Mouse (Mus musculus) hindbrain, embryonic 15.5 days (tissue): ENCODE data around the gene Il4i1. TPM values are rescaled to one million over a fixed set of nuclear protein-coding genes. Genes with fewer than 3 reads are reported as not detected.

Experiments used
- ATAC-seq: fragments of 200-750 bp; cut with Nextera tagmentation; 2 replicates; pipeline ENCODE4 v1.8.0; 2017; ENCODE audit warnings: low read depth, moderate number of reproducible peaks, moderate TSS enrichment; ENCODE audit not compliant: low FRiP score
- H3K27ac ChIP-seq: fragments of 300-500 bp; sonication (generic); replicated peaks from 2 replicates; pipeline ENCODE4 v1.5.1; 2015; ENCODE audit warnings: mild to moderate bottlenecking, inconsistent platforms
- H3K27me3 ChIP-seq: fragments of 300-500 bp; sonication (generic); 2 replicates; pipeline ENCODE4 v1.6.1; 2015; ENCODE audit warnings: control low read depth, inconsistent platforms
- H3K36me3 ChIP-seq: fragments of 300-500 bp; sonication (generic); 2 replicates; pipeline ENCODE4 v1.6.1; 2015; ENCODE audit warnings: control low read depth, inconsistent platforms
- H3K4me1 ChIP-seq: fragments of 300-500 bp; sonication (generic); replicated peaks from 2 replicates; pipeline ENCODE4 v1.6.1; 2015; ENCODE audit warnings: control low read depth, inconsistent platforms
- H3K4me2 ChIP-seq: fragments of 300-500 bp; sonication (generic); 2 replicates; pipeline ENCODE4 v1.6.1; 2015; ENCODE audit warnings: moderate library complexity, mild to moderate bottlenecking, inconsistent platforms
- H3K4me3 ChIP-seq: fragments of 300-500 bp; sonication (generic); 2 replicates; pipeline ENCODE4 v1.5.1; 2015; ENCODE audit warnings: mild to moderate bottlenecking, inconsistent platforms
- H3K9ac ChIP-seq: fragments of 300-500 bp; sonication (generic); 2 replicates; pipeline ENCODE4 v1.6.1; 2015; ENCODE audit warnings: inconsistent platforms
- H3K9me3 ChIP-seq: fragments of 300-500 bp; sonication (generic); 2 replicates; pipeline ENCODE4 v1.6.1; 2016; ENCODE audit warnings: control low read depth, inconsistent platforms
- WGBS: fragments of 180-500 bp; shearing (Covaris S2); methylation state at CpG from one replicate; pipeline ENCODE4 v1.1.7; 2015; 5-methylcytosine and 5-hydroxymethylcytosine counted together
- polyA plus RNA-seq: library from polyadenylated mRNA; unstranded; fragments of >200 nt; fragmentation: Nextera tagmentation; extraction: Ambion mirVana; gene quantifications from 2 replicates; pipeline ENCODE4 v1.2.1, GENCODE M21; 2015

Il4i1 gene
- polyA plus RNA-seq, 1 experiment from 2014 or later = 1.0 TPM

DNA sequence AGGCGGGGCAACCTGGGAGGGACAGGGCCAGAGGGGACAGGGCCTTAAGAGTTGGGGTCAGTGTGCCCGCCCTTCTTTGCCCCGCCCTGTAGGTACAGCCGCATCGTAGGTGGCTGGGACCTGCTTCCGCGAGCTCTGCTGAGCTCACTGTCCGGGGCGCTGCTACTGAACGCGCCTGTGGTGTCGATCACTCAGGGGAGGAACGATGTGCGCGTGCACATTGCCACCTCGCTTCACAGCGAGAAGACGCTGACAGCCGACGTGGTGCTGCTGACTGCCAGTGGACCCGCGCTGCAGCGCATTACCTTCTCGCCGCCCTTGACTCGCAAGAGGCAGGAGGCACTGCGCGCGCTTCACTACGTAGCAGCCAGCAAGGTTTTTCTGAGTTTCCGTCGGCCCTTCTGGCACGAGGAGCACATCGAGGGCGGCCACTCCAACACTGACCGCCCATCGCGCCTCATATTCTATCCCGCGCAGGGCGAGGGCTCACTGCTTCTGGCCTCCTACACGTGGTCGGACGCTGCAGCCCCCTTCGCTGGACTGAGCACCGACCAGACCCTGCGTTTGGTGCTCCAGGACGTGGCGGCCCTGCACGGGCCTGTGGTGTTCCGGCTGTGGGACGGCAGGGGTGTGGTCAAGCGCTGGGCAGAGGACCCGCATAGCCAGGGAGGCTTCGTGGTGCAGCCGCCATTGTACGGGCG is 23.5 kb downstream of the Il4i1 start:
- Histone ChIP-seq H3K9me3 (no peaks in the 10 kb centered on the region), H3K4me2 (peak overlapping the region; percentile 56), H3K4me3 (peak overlapping the region; percentile 19), H3K36me3 (peaks cover 32% of the 10 kb centered on the region), H3K27me3 (peaks cover 28% of the 10 kb centered on the region), H3K4me1 (peaks cover 15% of the 10 kb centered on the region), H3K9ac (peak overlapping the region; percentile 21), H3K27ac (0 out of 2 replicates have a peak overlapping the region, but pooled peaks have one; percentile 1)
- 3% methylated on average over 56 of the region's 58 CpGs for WGBS
- ATAC-seq = peak; percentile 52

DNA sequence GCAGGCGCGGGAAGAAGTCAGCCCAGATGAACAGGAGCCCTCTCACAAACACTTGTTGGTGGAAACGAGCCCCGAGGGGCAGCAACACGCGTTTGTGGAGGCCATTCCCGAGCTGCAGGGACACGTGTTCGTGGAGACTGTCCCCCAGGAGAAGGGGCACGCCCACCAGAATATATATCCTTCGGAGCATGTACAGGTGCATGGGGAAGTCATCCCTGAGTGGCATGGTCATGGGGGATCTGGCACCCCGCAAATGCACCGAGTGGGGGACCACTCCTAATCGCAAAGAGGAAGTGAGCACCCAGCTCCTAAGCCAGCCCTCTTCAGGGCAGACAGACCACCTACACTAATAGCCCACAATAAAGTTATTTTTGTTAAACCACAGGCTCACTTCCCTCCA is 24.2 kb downstream of the Il4i1 start:
- 50% methylated on average over 14 of the region's 14 CpGs for WGBS
- H3K36me3 ChIP-seq = peaks cover 39% of the 10 kb centered on the region
- no peak overlapping the region for H3K4me3 ChIP-seq

DNA sequence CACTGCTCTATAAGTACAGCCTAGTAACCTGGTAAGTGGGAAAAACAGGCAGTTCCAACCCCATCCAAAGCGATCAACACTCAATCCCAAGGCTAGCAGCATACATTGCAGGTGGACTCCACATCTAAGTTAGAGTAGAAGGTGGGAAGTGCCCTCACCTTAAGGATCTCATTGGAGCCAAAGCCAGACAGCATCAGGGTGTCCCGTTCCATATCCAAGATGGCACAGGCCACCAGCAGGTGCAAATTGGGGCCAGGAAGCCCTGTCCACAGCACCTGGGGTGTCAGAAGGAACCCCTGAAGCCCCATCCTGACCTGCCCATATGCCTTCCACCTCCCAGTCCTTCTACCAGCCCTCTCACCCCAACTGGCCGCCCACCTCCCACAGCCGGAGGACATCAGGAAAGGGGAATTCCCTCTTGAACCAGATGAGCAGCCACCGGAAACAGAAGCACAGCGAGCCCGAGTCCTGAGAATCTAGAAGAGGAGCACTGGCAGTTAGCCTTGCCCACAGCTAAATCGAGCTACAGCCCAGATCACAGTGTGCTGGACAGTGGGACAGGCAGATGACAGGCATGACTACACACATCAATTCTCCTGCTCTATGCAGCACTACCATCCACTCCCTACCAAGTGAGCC is 25.8 kb downstream of the Il4i1 start:
- no peak overlapping the region for H3K4me3 ChIP-seq
- no peak for ATAC-seq
- WGBS = 90% methylated on average over 8 of the region's 8 CpGs
- no peak overlapping the region for H3K9ac ChIP-seq
- no peak overlapping the region for H3K4me2 ChIP-seq
- H3K27ac ChIP-seq = no peak overlapping the region
- H3K27me3 ChIP-seq = peaks cover 28% of the 10 kb centered on the region
- peaks cover 49% of the 10 kb centered on the region for H3K36me3 ChIP-seq
- peaks cover 19% of the 10 kb centered on the region for H3K4me1 ChIP-seq
- no peaks in the 10 kb centered on the region for H3K9me3 ChIP-seq

More for the DNA sequence above, 24.2 kb downstream of the Il4i1 start:
- no peak for ATAC-seq
- 0 out of 2 replicates have a peak overlapping the region, but pooled peaks have one; percentile 21 for H3K9ac ChIP-seq
- peaks cover 15% of the 10 kb centered on the region for H3K4me1 ChIP-seq
- no peaks in the 10 kb centered on the region for H3K9me3 ChIP-seq
- no peak overlapping the region for H3K27ac ChIP-seq
- peak overlapping the region; percentile 56 for H3K4me2 ChIP-seq
- H3K27me3 ChIP-seq = peaks cover 28% of the 10 kb centered on the region

DNA sequence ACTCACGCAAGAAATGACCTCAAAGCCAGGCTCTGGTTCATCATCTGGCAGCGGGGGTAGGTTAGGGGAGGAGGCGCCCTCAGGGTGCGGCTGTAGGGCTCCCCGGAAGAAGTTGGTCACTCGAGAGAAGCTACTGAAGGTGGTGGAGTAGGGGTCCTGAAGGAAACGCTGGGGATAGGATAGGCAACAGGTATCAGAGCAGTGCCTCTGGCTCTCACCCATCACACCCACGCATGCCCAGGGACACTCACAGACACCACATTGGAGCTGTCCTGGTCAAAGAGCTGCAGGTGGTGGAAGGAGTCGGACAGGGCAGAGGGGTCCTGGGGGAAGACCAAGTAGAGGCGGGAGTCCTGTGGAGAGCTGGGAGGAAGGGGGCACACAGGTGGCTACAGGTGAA is 28.8 kb downstream of the Il4i1 start:
- Histone ChIP-seq H3K36me3 (peaks cover 49% of the 10 kb centered on the region), H3K9ac (no peak overlapping the region), H3K4me3 (no peak overlapping the region), H3K4me1 (peaks cover 20% of the 10 kb centered on the region), H3K9me3 (no peaks in the 10 kb centered on the region), H3K27me3 (peaks cover 21% of the 10 kb centered on the region), H3K27ac (no peak overlapping the region), H3K4me2 (no peak overlapping the region)
- no peak for ATAC-seq
- 92% methylated on average over 10 of the region's 10 CpGs for WGBS

DNA sequence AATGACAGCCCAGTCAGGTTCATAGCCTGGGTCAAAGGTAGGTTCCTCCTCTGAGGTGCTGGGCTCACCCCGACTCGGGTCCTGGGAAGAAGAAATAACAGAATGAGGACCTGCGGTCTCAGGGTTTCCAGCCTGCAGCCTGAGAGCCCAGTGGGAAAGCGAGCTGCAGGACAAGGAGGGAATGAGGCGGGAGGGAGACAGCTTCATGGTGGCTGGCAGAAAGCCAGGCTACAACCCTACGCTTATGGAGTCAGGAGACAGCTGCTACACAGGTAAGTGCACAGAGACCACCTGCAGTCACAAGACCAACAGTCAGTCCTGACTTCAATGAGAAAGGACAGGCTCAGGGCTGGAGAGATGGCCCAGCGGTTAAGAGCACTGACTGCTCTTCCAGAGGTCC is 30.6 kb downstream of the Il4i1 start:
- Histone ChIP-seq H3K4me2 (no peak overlapping the region), H3K27ac (no peak overlapping the region), H3K27me3 (peaks cover 8% of the 10 kb centered on the region; the same call in 1 of the 2 replicates), H3K4me3 (no peak overlapping the region), H3K36me3 (peaks cover 42% of the 10 kb centered on the region), H3K4me1 (peaks cover 26% of the 10 kb centered on the region), H3K9ac (no peak overlapping the region), H3K9me3 (no peaks in the 10 kb centered on the region)
- WGBS = 91% methylated on average over 7 of the region's 7 CpGs
- no peak for ATAC-seq

DNA sequence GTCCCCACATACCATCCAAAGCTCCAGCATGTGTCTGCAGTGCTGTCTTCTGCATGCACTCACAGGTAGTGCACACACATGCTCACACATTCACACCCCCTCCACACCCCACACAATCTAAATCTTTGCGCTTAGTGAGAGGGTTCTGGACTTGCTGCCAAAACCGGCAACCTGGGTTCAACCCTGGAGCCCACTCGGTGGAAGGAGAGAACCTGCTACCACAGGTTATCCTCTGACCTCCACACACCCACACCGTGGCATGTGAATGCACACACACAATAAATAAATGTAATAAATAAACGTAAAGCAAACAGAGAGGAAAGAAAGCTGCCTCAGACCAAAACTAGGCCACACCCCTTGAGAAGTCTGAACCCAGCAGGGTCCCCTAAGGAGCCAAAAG is 31.6 kb downstream of the Il4i1 start:
- no peaks in the 10 kb centered on the region for H3K9me3 ChIP-seq
- no peaks in the 10 kb centered on the region for H3K27me3 ChIP-seq
- peaks cover 33% of the 10 kb centered on the region for H3K36me3 ChIP-seq
- peak overlapping the region; percentile 45 for H3K9ac ChIP-seq
- no peak for ATAC-seq
- H3K4me1 ChIP-seq = peaks cover 31% of the 10 kb centered on the region
- peak overlapping the region; percentile 86 for H3K4me2 ChIP-seq
- WGBS = 79% methylated on average over 5 of the region's 5 CpGs
- H3K4me3 ChIP-seq = peak overlapping the region; percentile 81
- H3K27ac ChIP-seq = 0 out of 2 replicates have a peak overlapping the region, but pooled peaks have one; percentile 99

DNA sequence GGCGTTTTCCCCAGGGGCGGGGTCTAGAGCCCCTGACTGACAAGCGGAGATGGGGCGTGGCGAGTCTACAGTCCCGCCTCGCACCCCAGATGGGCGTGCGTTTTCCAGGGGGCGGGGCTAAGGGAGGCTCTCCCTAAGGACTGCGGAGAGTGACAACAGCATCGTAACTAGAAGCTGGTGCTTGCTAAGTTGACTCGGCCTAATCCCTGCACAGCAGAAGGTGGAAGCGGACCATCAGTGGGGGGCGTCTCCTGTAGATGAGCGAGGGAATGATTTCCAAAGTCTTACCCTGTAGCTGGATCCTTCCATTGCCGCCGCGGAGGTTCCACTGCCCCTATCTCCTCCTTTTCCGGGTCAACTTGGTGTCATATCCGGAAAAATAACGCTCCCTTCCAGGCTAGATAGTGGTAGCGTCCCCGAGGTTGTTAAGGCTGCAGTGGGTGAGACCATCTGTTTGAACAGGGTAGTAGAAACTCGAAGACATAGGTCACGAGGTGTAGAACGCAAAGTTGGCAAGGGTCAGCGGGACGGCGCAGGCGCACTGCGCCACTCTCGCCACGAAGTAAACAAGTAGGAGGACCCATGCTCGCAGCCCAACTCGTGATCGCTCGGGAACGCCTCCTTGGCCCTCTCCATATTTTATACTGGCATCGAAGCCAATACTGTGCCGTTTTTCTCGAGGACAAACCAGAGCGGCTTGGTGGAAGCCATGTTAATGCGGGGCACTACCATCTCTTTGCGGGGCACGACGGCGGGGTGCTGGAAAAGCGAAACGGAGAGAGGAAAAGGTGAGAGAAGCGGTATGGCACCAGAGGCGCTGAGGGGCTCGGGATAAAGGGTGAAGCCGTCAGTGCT is 32.6 kb downstream of the Il4i1 start, which contains the start of the genes Akt1s1 and Tbc1d17:
Akt1s1 (plus strand) TSS at position 431 of the 855 bp plus-strand sequence.
Tbc1d17 (minus strand) TSS at position 519 of the 855 bp plus-strand sequence.
- Histone ChIP-seq H3K4me2 (peak within 1 kb of the TSS; percentile 86), H3K9me3 (no peaks in the 10 kb centered on the region), H3K27me3 (no peaks in the 10 kb centered on the region), H3K4me3 (peak within 1 kb of the TSS; percentile 81), H3K27ac (peak within 1 kb of the TSS; percentile 99), H3K9ac (peak within 1 kb of the TSS; percentile 84), H3K36me3 (peaks cover 26% of the 10 kb centered on the region), H3K4me1 (peaks cover 39% of the 10 kb centered on the region)
- ATAC-seq = peak; percentile 91
- WGBS = under 1% methylated on average over 54 of the region's 54 CpGs

DNA sequence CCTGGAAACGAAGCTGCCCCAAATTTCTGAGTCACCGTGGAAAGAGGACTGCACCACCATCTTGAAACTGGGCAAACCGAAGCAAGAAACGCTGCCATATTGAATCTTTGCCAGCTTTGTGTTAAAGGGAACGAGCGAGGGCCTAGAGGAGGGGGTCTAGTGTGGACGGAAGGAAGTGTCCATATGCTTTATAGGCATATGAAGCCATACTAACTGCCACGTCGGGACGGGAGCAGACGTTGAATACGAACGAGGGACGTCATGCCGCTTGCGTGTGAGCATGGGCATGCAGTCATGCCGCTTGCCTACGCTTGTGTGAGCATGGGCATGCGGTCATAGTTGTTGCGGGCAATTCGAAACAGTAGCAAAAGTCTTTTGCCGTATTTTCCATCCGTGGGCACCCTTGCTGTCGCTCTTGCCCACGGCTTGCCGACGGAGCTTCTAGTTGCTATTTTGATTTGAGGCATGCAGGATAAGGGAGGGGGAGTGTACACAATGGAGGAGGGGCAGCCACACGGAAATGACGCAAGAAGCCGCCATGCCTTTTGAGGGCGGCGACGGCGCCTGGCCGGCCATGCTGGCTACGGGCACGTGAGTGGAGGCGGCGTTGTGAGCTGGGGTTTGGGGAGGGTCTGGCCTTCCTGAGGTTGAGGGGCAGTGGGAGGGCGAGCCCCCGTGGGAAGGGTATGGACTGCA is 33.4 kb downstream of the Il4i1 start:
- Histone ChIP-seq H3K9me3 (no peaks in the 10 kb centered on the region), H3K4me3 (peak overlapping the region; percentile 81), H3K27ac (peak overlapping the region; percentile 99), H3K4me2 (peak overlapping the region; percentile 86), H3K4me1 (peaks cover 46% of the 10 kb centered on the region), H3K9ac (peak overlapping the region; percentile 84), H3K36me3 (peaks cover 18% of the 10 kb centered on the region), H3K27me3 (no peaks in the 10 kb centered on the region)
- ATAC-seq = peak; percentile 79
- WGBS = under 1% methylated on average over 41 of the region's 41 CpGs

DNA sequence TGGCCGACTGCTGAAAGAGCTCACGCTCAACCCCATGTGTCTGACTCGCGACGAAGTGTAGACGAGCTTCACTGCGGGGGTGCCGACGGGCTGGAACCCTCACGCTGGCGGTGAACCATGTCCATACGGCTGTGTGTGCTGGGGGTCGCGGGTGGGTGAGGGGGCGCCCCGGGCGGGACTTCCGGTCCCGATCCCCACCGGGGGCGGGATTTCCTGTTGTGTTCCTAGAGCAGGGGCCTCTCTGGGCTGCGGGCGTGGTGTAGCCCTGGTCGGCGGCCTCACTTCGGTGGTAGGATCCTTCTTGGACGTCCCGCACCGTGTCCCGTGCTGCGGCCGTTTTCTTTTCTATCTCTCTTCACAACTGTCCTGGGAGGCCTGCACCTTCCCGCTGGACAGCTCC is 34.0 kb downstream of the Il4i1 start:
- H3K27ac ChIP-seq = peak overlapping the region; percentile 99
- no peaks in the 10 kb centered on the region for H3K9me3 ChIP-seq
- WGBS = under 1% methylated on average over 33 of the region's 33 CpGs
- H3K4me2 ChIP-seq = peak overlapping the region; percentile 86
- peak; percentile 36 for ATAC-seq
- no peaks in the 10 kb centered on the region for H3K27me3 ChIP-seq
- H3K4me1 ChIP-seq = peaks cover 52% of the 10 kb centered on the region
- H3K4me3 ChIP-seq = peak overlapping the region; percentile 81
- H3K9ac ChIP-seq = peak overlapping the region; percentile 84
- peaks cover 12% of the 10 kb centered on the region for H3K36me3 ChIP-seq

DNA sequence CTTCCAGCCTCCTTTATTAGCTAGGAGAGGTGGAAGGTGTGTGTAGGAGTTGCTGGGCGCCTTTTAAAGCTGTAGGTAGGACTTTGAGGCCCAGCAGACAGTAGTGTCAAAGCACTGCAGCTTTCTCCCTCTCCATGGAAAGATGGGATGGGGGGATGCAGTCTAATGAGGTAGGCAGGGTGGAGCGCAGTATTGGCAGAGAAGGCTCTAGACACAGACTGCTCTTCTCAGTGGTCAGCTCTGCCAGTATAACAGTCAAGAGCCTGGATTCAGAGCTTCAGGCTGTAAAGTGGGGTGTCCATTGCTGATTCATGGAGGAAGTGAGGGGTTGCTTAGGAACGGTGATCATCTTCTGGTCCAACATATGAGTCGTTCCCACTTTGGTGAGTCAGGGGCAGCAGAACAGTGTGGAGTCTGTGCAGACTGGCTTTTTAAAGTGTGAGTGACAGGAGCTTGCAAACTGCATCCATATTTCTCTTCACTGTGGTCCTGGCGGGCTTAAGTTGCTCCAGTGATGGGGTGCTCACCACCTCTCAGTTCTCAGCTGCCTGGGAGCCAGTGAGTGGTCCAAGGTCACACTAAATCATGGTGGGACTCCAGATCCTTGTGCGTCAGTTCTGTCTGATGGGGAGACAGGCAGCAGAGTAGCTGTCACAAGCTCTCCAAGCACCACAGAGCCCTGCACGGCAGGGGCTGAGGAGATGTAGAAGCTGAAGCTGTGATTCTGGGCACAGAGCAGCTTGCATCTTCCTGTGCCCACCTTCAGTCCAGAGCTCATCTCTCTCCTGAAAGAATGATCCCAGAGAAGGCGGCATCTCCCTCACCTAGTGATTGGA is 34.8 kb downstream of the Il4i1 start:
- peaks cover 55% of the 10 kb centered on the region for H3K4me1 ChIP-seq
- 80% methylated on average over 8 of the region's 8 CpGs for WGBS
- H3K27ac ChIP-seq = peak overlapping the region; percentile 99
- ATAC-seq = no peak
- H3K4me3 ChIP-seq = peak overlapping the region; percentile 81
- no peaks in the 10 kb centered on the region for H3K27me3 ChIP-seq
- peaks cover 4% of the 10 kb centered on the region for H3K36me3 ChIP-seq
- H3K9me3 ChIP-seq = no peaks in the 10 kb centered on the region
- H3K9ac ChIP-seq = peak overlapping the region; percentile 84
- H3K4me2 ChIP-seq = peak overlapping the region; percentile 86
